Mouse (Mus musculus): ENCODE measurements at regions not wholly inside any gene's neighbourhood (a gene's known extent, or its start where the extent isn't known, plus 50 kb on each side); places are given as distances from the start of the nearest gene placed in this dataset.

- DNase-seq (ENCODE audit: low spot score) = no peak
- H3K36me3 ChIP-seq (ENCODE audit: insufficient read depth, low read length) = no peaks in the 10 kb centered on the region
- WGBS = 82% methylated on average over 10 of the region's 10 CpGs
- no peak for TF ChIP-seq CTCF (IDR thresholded peaks at IDR 0.05)
- no peak for ATAC-seq (ENCODE audit: low FRiP score)
- no peaks in the 10 kb centered on the region for H3K27me3 ChIP-seq (ENCODE audit: insufficient read depth, low read length)
- no peak overlapping the region for H3K4me3 ChIP-seq (ENCODE audit: low read depth, low read length)
- no peak overlapping the region for H3K27ac ChIP-seq (ENCODE audit: low read depth, low read length)
- H3K9ac ChIP-seq (replicated peaks; ENCODE audit: low read length, poor library complexity, severe bottlenecking) = no peak overlapping the region
- H3K9me3 ChIP-seq (ENCODE audit: low read length) = no peaks in the 10 kb centered on the region
- H3K4me1 ChIP-seq (ENCODE audit: insufficient read depth, low read length) = no peaks in the 10 kb centered on the region
- no peak overlapping the region for H3K4me2 ChIP-seq (ENCODE audit: low read depth, low read length, poor library complexity, severe bottlenecking)
Observed at GRCm38 (mm10) chr17:45784905-45785304, 51.3 kb upstream of the 1600014C23Rik start.

- Histone ChIP-seq H3K4me1 (ENCODE audit: insufficient read depth, low read length) (no peaks in the 10 kb centered on the region), H3K9ac (replicated peaks; ENCODE audit: low read length, poor library complexity, severe bottlenecking) (no peak overlapping the region), H3K27ac (ENCODE audit: low read depth, low read length) (no peak overlapping the region), H3K36me3 (ENCODE audit: insufficient read depth, low read length) (no peaks in the 10 kb centered on the region), H3K4me3 (ENCODE audit: low read depth, low read length) (no peak overlapping the region), H3K4me2 (ENCODE audit: low read depth, low read length, poor library complexity, severe bottlenecking) (no peak overlapping the region), H3K9me3 (ENCODE audit: low read length) (no peaks in the 10 kb centered on the region), H3K27me3 (ENCODE audit: insufficient read depth, low read length) (no peaks in the 10 kb centered on the region)
- no peak for TF ChIP-seq CTCF (IDR thresholded peaks at IDR 0.05)
- WGBS = 90% methylated on average over 5 of the region's 5 CpGs
- no peak for DNase-seq (ENCODE audit: low spot score)
- ATAC-seq (ENCODE audit: low FRiP score) = no peak
Observed at GRCm38 (mm10) chr17:45784496-45784895, 50.9 kb upstream of the 1600014C23Rik start.

Data from midbrain, postnatal 0 days (tissue).